ENCODE assay signal across 34 mouse cellular contexts in the genomic region with DNA sequence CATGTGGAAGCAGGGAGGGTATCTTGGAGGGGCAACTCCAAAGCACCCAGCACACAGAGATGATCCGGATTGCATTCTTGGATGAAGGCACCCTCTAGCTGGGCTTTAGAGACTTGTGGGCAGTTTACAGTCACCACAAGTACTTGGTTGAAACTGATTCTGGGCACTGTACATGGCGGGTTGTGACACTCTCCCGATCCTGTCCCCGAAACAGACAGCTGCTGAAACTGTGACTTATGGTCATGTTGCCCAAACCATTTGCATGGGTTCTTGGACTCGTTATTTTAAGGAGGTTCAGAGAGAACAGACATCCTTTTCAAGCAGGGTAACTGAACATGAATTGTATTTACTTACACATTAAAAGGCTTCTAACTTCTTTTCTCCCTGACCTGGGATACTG.
"Had no signal": no experiment of that assay in that cellular context is flagged by ENCODE, and none has a peak within 500 bp of the region (broad histone marks: within the 10 kb centered on the region; RNA-seq: fewer than 3 reads in every experiment).

No protein-coding gene starts in this region.

- H3K27me3 ChIP-seq: heart, embryonic 12.5 days; heart, embryonic 13.5 days; heart, embryonic 15.5 days; hindbrain, embryonic 12.5 days; hindbrain, embryonic 15.5 days; intestine, embryonic 15.5 days had no signal

- ATAC-seq: hindbrain, embryonic 16.5 days; hindbrain, postnatal 0 days; inflammation-experienced regulatory T-cells, adult 6 months; intestine, embryonic 15.5 days; intestine, embryonic 16.5 days; intestine, postnatal 0 days had no signal

- H3K9me3 ChIP-seq: heart, embryonic 12.5 days; heart, embryonic 13.5 days; heart, embryonic 15.5 days; hindbrain, embryonic 10.5 days; hindbrain, embryonic 12.5 days; hindbrain, embryonic 13.5 days; hindbrain, embryonic 15.5 days; intestine, embryonic 15.5 days; kidney, embryonic 15.5 days had no signal

- H3K27ac ChIP-seq: heart, embryonic 13.5 days; heart, embryonic 15.5 days; hindbrain, embryonic 10.5 days; hindbrain, embryonic 12.5 days; hindbrain, embryonic 13.5 days; hindbrain, embryonic 14.5 days; hindbrain, embryonic 15.5 days; hindbrain, postnatal 0 days; intestine, embryonic 15.5 days; kidney, embryonic 15.5 days; kidney, postnatal 0 days; layer of hippocampus, adult 2 months; left cerebral cortex, adult 2 months had no signal

- H3K4me2 ChIP-seq: heart, embryonic 12.5 days; heart, embryonic 13.5 days; heart, embryonic 15.5 days; hindbrain, embryonic 12.5 days; hindbrain, embryonic 13.5 days; hindbrain, embryonic 14.5 days; hindbrain, embryonic 15.5 days; intestine, embryonic 15.5 days; kidney, embryonic 15.5 days had no signal

- H3K9ac ChIP-seq: heart, embryonic 12.5 days; heart, embryonic 13.5 days; heart, embryonic 15.5 days; hindbrain, embryonic 12.5 days; hindbrain, embryonic 13.5 days; hindbrain, embryonic 14.5 days; hindbrain, embryonic 15.5 days; intestine, embryonic 15.5 days; kidney, embryonic 15.5 days had no signal

- H3K4me3 ChIP-seq: heart, embryonic 12.5 days; heart, embryonic 13.5 days; heart, embryonic 15.5 days; hindbrain, embryonic 10.5 days; hindbrain, embryonic 12.5 days; hindbrain, embryonic 13.5 days; hindbrain, embryonic 15.5 days; intestine, embryonic 15.5 days; kidney, embryonic 15.5 days; layer of hippocampus, adult 2 months; left cerebral cortex, adult 2 months had no signal

- H3K36me3 ChIP-seq: heart, embryonic 12.5 days; heart, embryonic 13.5 days; heart, embryonic 15.5 days; hindbrain, embryonic 10.5 days; hindbrain, embryonic 12.5 days; hindbrain, embryonic 13.5 days; hindbrain, embryonic 15.5 days; intestine, embryonic 15.5 days; kidney, embryonic 15.5 days had no signal

- DNase-seq: heart, postnatal 10 days; heart, postnatal 14 days; heart, postnatal 36 days; heart, postnatal 4 days; kidney, adult 11 months; kidney, adult 18-20 months; kidney, adult 2 months; kidney, adult 8-10 months; kidney, adult 9 months; kidney, postnatal 10 days; kidney, postnatal 14 days; kidney, postnatal 25 days; kidney, postnatal 36 days; kidney, postnatal 4 days; layer of hippocampus, adult 9-11 months; layer of hippocampus, postnatal 36 days had no signal
